ENCODE assay signal across 9 mouse cellular contexts in the genomic region with DNA sequence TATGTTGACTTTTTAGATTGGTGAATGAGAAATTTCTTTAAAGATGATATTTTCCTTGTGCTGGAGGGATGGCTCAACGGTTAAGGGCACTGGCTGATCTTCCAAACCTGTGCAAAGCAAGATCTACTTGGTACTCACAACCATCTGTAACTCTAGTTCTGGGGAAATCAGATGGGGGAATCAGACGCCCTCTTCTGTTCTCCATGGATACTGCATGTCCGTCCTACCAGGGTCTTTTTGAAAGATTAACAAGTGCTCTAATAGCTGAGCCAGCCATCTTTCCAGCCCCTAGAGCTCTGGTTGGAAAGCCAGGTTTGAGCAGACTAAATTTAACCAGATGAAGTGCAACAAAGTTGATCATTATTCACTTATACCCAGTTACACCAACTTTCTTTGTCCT. TPM values are rescaled to one million over a fixed set of nuclear protein-coding genes. Genes with fewer than 3 reads are reported as not detected.
DNase-seq lines count a peak whose midpoint lies in the region; ATAC-seq and TF ChIP-seq lines count a peak whose summit lies in the region.
"Had no signal": no experiment of that assay in that cellular context is flagged by ENCODE, and none has a peak within 500 bp of the region (broad histone marks: within the 10 kb centered on the region; RNA-seq: fewer than 3 reads in every experiment).

No protein-coding gene starts in this region.

- no peaks in the 10 kb centered on the region for H3K9me3 ChIP-seq in kidney, embryonic 16.5 days (ENCODE audit: low read length)
- H3K9me3 ChIP-seq in ES-E14 (ENCODE audit: control insufficient read depth, insufficient read depth, low read depth, low read length) = no peaks in the 10 kb centered on the region

- peaks cover 13% of the 10 kb centered on the region for H3K4me1 ChIP-seq in kidney, embryonic 16.5 days (ENCODE audit: insufficient read depth, low read length)
- H3K4me1 ChIP-seq in ES-E14 (ENCODE audit: control insufficient read depth in 2 of 2, insufficient read depth in 2 of 2, low read length in 2 of 2, poor library complexity in 1 of 2) = peaks cover 5 to 7% of the 10 kb centered on the region in 2 experiments

- H3K27ac ChIP-seq in kidney, embryonic 16.5 days (ENCODE audit: low read length) = no peak overlapping the region
- H3K27ac ChIP-seq in ES-E14 (ENCODE audit: insufficient read depth, low read depth, low read length, poor library complexity, severe bottlenecking) = no peak overlapping the region

- no peak overlapping the region for H3K4me3 ChIP-seq in kidney, embryonic 16.5 days (ENCODE audit: low read length)
- no peak overlapping the region for H3K4me3 ChIP-seq in ES-E14 (ENCODE audit: insufficient read depth in 1 of 2, low read depth in 1 of 2, low read length in 2 of 2, poor library complexity in 1 of 2, severe bottlenecking in 1 of 2)

- H3K9ac ChIP-seq in kidney, embryonic 16.5 days (replicated peaks; ENCODE audit: low read length) = no peak overlapping the region
- H3K9ac ChIP-seq in ES-E14 (ENCODE audit: insufficient read depth, low read depth, low read length, poor library complexity, severe bottlenecking) = no peak overlapping the region

- H3K4me2 ChIP-seq in kidney, embryonic 16.5 days (replicated peaks; ENCODE audit: low read depth, low read length) = no peak overlapping the region

- peak; percentile 50 for DNase-seq in kidney, adult 18-20 months
- DNase-seq in ES-E14 (ENCODE audit: low read depth, low spot score) = peak; percentile 68
- peak; percentile 53 to 63 for DNase-seq in adrenal gland, postnatal 36 days
- peak; percentile 63 for DNase-seq in lung, postnatal 10 days
- DNase-seq in thymus, postnatal 36 days = peak; percentile 56 to 58
- no peak for DNase-seq in ovary, postnatal 10 days (ENCODE audit: low spot score)

- H3K27me3 ChIP-seq in kidney, embryonic 16.5 days (ENCODE audit: insufficient read depth, low read length) = no peaks in the 10 kb centered on the region

- H3K36me3 ChIP-seq in kidney, embryonic 16.5 days (ENCODE audit: insufficient read depth, low read length) = no peaks in the 10 kb centered on the region
- no peaks in the 10 kb centered on the region for H3K36me3 ChIP-seq in ES-E14 (ENCODE audit: control insufficient read depth, insufficient read depth, low read length, poor library complexity, severe bottlenecking)

- ATAC-seq in kidney, embryonic 16.5 days (ENCODE audit: low FRiP score, low TSS enrichment) = no peak
- ATAC-seq in hematopoietic stem cell, adult 5-6 weeks (replicated peaks in 1 of 2; ENCODE audit: insufficient read depth in 1 of 2, low FRiP score in 2 of 2, low TSS enrichment in 1 of 2, low read depth in 1 of 2, poor library complexity in 2 of 2, severe bottlenecking in 2 of 2) = peak; percentile 19 to 29; a peak in 1 of 4 replicates

- in situ Hi-C loops in ES-E14 (cut with MboI; ENCODE audit: low sequenced_read_pairs in 2 of 2, unreplicated experiment in 2 of 2) = no loop called here

- WGBS in kidney, embryonic 16.5 days = 29% methylated on average over 3 of the region's 3 CpGs

TF ChIP-seq in ES-E14, 5 proteins besides CTCF, POLR2A, EP300 and RAD21:
- TF ChIP-seq ZC3H11A (IDR thresholded peaks at IDR 0.05; ENCODE audit: borderline replicate concordance, low read depth, low read length) (0 out of 2 replicates have a peak, but pooled peaks have one; percentile 17), MAFK (IDR thresholded peaks at IDR 0.05; ENCODE audit: insufficient read depth, low read depth, low read length) (0 out of 2 replicates have a peak, but pooled peaks have one; percentile 9), CHD2 (IDR thresholded peaks at IDR 0.05; ENCODE audit: low read depth, low read length) (no peak)

RNA-seq across cellular contexts. Expression of gene Ugcg, which starts 1.8 kb away (rescaled TPM):
- polyA plus RNA-seq in kidney, embryonic 16.5 days (2015; fragmentation: Nextera tagmentation; extraction: Ambion mirVana) = 6.6 and 6.7 TPM in 2 replicates
- total RNA-seq in ES-E14 (2012; rRNA removed) = 40.2 and 56.4 TPM in 2 replicates
- total RNA-seq in adrenal gland, postnatal 36 days (2021) = 10 to 100 TPM; 40.2 to 46.3 TPM
- total RNA-seq in hematopoietic stem cell, adult 5-6 weeks (2017) = 48.2 and 69.4 TPM in 2 replicates

RNA-seq across cellular contexts. Expression of gene AI481877, which starts 48.5 kb away (rescaled TPM):
- polyA plus RNA-seq in kidney, embryonic 16.5 days (2015; fragmentation: Nextera tagmentation; extraction: Ambion mirVana) = not detected in 2 replicates
- total RNA-seq in ES-E14 (2012; rRNA removed) = 0.85 and 0.98 TPM in 2 replicates
- not detected for total RNA-seq in adrenal gland, postnatal 36 days (2021)
- total RNA-seq in hematopoietic stem cell, adult 5-6 weeks (2017) = not detected in 2 replicates
- total RNA-seq: left cerebral cortex, postnatal 10 days had no signal
